Mouse (Mus musculus) liver, embryonic 14.5 days (tissue): ENCODE data around the gene Muc3a. TPM values are rescaled to one million over a fixed set of nuclear protein-coding genes. Genes with fewer than 3 reads are reported as not detected.

Experiments used
- ATAC-seq: fragments of 200-750 bp; cut with Nextera tagmentation; 2 replicates; pipeline ENCODE4 v1.8.0; 2017; ENCODE audit warnings: moderate number of reproducible peaks, mild to moderate bottlenecking, moderate library complexity; ENCODE audit not compliant: insufficient read depth
- DNase-seq, 3 experiments: peaks; one replicate each; pipeline ENCODE4 v3.0.0-alpha.2; 2012 to 2013; ENCODE audit warnings: low read depth in 3 of 3, low spot score in 3 of 3
- H3K27ac ChIP-seq: fragments of 300-500 bp; sonication (generic); 2 replicates; pipeline ENCODE4 v1.5.1; 2014; ENCODE audit warnings: moderate library complexity, mild to moderate bottlenecking, control low read depth, inconsistent platforms
- H3K27me3 ChIP-seq: fragments of 300-500 bp; sonication (generic); 2 replicates; pipeline ENCODE4 v1.6.1; 2014; ENCODE audit warnings: mild to moderate bottlenecking, low read length, moderate library complexity; ENCODE audit not compliant: control insufficient read depth, insufficient read depth
- H3K36me3 ChIP-seq: fragments of 300-500 bp; sonication (generic); replicated peaks from 2 replicates; pipeline ENCODE4 v1.6.1; 2014; ENCODE audit warnings: low read depth; ENCODE audit not compliant: control insufficient read depth, insufficient read depth
- H3K4me1 ChIP-seq, 2 experiments: fragments of 200-500 bp in 1 of 2; fragments of 300-500 bp in 1 of 2; sonication (generic) in 1 of 2; replicated peaks; 2 replicates each; pipeline ENCODE4 v1.6.1; 2012 to 2014; ENCODE audit warnings: antibody characterized with exemption in 1 of 2, inconsistent platforms in 1 of 2, low read length in 1 of 2; ENCODE audit not compliant: control insufficient read depth in 2 of 2, insufficient read depth in 2 of 2
- H3K4me2 ChIP-seq: fragments of 300-500 bp; sonication (generic); 2 replicates; pipeline ENCODE4 v1.6.1; 2014; ENCODE audit warnings: low read depth, mild to moderate bottlenecking, control low read depth, moderate library complexity
- H3K4me3 ChIP-seq, 2 experiments: fragments of 200-500 bp in 1 of 2; fragments of 300-500 bp in 1 of 2; sonication (generic) in 1 of 2; 2 replicates each; pipeline ENCODE4 v1.5.1; 2012 to 2014; ENCODE audit warnings: low read depth in 2 of 2, low read length in 2 of 2, mild to moderate bottlenecking in 2 of 2, control low read depth in 1 of 2, inconsistent platforms in 1 of 2, moderate library complexity in 1 of 2; ENCODE audit not compliant: insufficient read depth in 1 of 2
- H3K9ac ChIP-seq: fragments of 300-500 bp; sonication (generic); replicated peaks from 2 replicates; pipeline ENCODE4 v1.6.1; 2014; ENCODE audit warnings: mild to moderate bottlenecking, control low read depth, moderate library complexity
- H3K9me3 ChIP-seq: fragments of 300-500 bp; sonication (generic); 2 replicates; pipeline ENCODE4 v1.6.1; 2016; ENCODE audit warnings: low read length, mixed read lengths; ENCODE audit not compliant: control insufficient read depth
- CTCF ChIP-seq: IDR thresholded peaks from 2 replicates; pipeline ENCODE4 v1.5.1; 2016; ENCODE audit warnings: antibody characterized with exemption, low read depth, control low read depth
- EP300 ChIP-seq: IDR thresholded peaks from 2 replicates; pipeline ENCODE4 v1.6.1; 2016; ENCODE audit warnings: antibody characterized with exemption, low read depth
- WGBS: fragments of 180-500 bp; shearing (Covaris S2); extraction: QIAGEN DNeasy Blood & Tissue Kit; methylation state at CpG from one replicate; pipeline ENCODE4 v1.1.7; 2014; ENCODE audit not compliant: insufficient replicate concordance; 5-methylcytosine and 5-hydroxymethylcytosine counted together
- polyA plus RNA-seq, 2 experiments: library from polyadenylated mRNA; depleted of rRNA in 1 of 2; stranded (reverse) in 1 of 2; unstranded in 1 of 2; fragments of >200 nt; fragmentation: Nextera tagmentation in 1 of 2; extraction: Ambion mirVana in 1 of 2; gene quantifications; 2 replicates each; pipeline versions ENCODE4 v1.2.1 to v1.2.3; 2012 to 2014

Gene Muc3a
- polyA plus RNA-seq (2012; rRNA removed) (0.06 TPM in 2 replicates), polyA plus RNA-seq (2014; fragmentation: Nextera tagmentation; extraction: Ambion mirVana) (not detected in 2 replicates)

DNA sequence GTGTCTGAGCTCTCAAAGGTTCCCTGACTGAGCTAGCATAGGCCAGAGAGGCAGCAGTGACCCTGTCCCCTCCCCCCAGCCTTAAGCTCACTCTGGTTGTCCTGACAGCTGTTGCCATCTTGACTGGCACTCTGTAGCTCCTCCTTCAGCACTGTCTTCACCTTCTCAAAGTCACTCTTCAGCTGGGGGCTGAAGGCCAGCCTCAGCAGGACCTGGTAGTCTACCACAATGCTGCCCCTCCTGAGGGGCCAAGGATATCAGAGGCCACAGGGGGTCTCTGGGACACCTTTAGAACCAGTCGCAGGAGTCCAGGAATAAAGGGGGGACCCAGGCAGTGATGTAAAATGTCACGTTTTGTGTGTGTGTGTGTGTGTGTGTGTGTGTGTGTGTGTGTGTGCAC, at the start of gene Muc3a:
TSS of gene Muc3a (minus strand) at position 101 of the 400 bp plus-strand sequence.
- no peak for DNase-seq
- 47% methylated on average over 2 of the region's 2 CpGs for WGBS
- Histone ChIP-seq H3K27ac (no peak within 1 kb of the TSS), H3K4me2 (no peak within 1 kb of the TSS), H3K27me3 (no peaks in the 10 kb centered on the region), H3K9me3 (no peaks in the 10 kb centered on the region), H3K9ac (no peak within 1 kb of the TSS), H3K36me3 (no peaks in the 10 kb centered on the region), H3K4me3 (no peak within 1 kb of the TSS), H3K4me1 (no peaks in the 10 kb centered on the region)
- TF ChIP-seq EP300 (no peak), CTCF (no peak)
- ATAC-seq, result no peak

GRCm38 (mm10) chr5:137211114-137211829, 917 bp downstream of the Muc3a start:
- Histone ChIP-seq H3K36me3 (no peaks in the 10 kb centered on the region), H3K27me3 (no peaks in the 10 kb centered on the region), H3K9me3 (no peaks in the 10 kb centered on the region), H3K4me3 (no peak overlapping the region), H3K4me1 (no peaks in the 10 kb centered on the region), H3K9ac (no peak overlapping the region), H3K4me2 (no peak overlapping the region), H3K27ac (no peak overlapping the region)
- ATAC-seq (no peak), DNase-seq (no peak)
- 13% methylated on average over 17 of the region's 17 CpGs for WGBS
- TF ChIP-seq EP300 (no peak), CTCF (no peak)

- no peak for DNase-seq
- Histone ChIP-seq H3K4me1 (no peaks in the 10 kb centered on the region), H3K36me3 (no peaks in the 10 kb centered on the region), H3K4me2 (no peak overlapping the region), H3K4me3 (no peak overlapping the region), H3K9ac (no peak overlapping the region), H3K27me3 (no peaks in the 10 kb centered on the region), H3K27ac (no peak overlapping the region), H3K9me3 (no peaks in the 10 kb centered on the region)
- no peak for ATAC-seq
- WGBS, result 52% methylated on average over 8 of the region's 8 CpGs
- TF ChIP-seq EP300, result no peak
- no peak for TF ChIP-seq CTCF
Observed at GRCm38 (mm10) chr5:137210689-137211088, 1.5 kb downstream of the Muc3a start.

DNA sequence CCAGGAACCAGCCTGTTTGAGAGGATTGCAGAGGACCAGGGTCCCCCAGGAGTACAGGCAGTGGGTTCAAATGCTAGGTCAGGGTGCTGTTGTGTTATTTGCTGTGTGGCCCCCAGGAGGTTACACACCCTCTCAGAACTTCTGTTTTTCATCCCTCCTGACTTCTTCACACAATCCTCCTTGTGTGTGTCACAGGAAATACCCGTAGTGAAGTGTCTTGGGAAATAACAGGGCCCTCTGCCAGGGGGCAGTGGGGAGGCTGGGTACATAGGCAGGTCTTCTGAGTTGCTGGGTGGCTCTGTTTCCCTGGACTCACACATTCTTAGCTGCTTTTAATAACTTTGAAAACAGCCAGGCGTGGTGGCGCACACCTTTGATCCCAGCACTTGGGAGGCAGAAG, 6.9 kb downstream of the Muc3a start:
- Histone ChIP-seq H3K4me1 (no peaks in the 10 kb centered on the region), H3K9me3 (no peaks in the 10 kb centered on the region), H3K9ac (no peak overlapping the region), H3K36me3 (no peaks in the 10 kb centered on the region), H3K27ac (no peak overlapping the region), H3K27me3 (no peaks in the 10 kb centered on the region), H3K4me2 (no peak overlapping the region), H3K4me3 (no peak overlapping the region)
- ATAC-seq (no peak), DNase-seq (no peak)
- no peak for TF ChIP-seq EP300
- 55% methylated on average over 3 of the region's 3 CpGs for WGBS

DNA sequence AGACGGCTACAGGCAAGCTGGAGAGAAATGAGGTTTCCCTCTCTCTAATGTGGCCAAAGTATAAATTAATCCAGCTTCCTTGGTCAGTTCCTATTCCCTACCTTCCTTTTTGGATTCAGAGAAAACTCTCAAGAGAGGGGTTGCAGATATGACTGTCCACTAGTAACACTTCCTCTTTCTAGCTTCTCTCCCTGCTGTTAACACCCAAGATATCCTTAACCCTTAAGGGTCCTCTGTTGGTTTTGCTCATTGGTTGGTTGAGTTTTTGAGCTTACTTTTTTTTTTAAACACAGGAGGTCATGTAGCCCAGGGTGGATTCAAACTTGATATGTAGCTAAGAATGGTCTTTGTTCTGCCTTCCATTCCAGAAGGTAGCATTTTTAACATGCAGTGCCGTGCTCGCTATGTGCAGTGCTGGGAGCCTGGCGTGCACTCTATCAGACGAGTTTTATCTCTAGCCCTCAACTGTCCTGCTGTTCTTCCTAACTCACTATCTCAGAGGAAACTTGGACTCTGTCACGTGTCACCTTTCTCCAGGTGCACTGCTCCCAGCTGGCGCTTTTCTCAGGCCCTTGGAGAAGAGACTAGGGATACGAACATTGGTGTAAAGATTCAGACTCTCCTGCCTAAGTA, 17.6 kb downstream of the Muc3a start:
- Histone ChIP-seq H3K27me3 (no peaks in the 10 kb centered on the region; the same call in 1 of the 2 replicates), H3K9me3 (no peaks in the 10 kb centered on the region), H3K9ac (no peak overlapping the region), H3K4me1 (0 out of 4 replicates have a peak, but pooled peaks cover 0 to 2% of the 10 kb centered on the region in 2 experiments), H3K27ac (no peak overlapping the region), H3K4me2 (no peak overlapping the region), H3K36me3 (no peaks in the 10 kb centered on the region), H3K4me3 (no peak overlapping the region)
- TF ChIP-seq CTCF, result no peak
- no peak for TF ChIP-seq EP300
- DNase-seq (no peak), ATAC-seq (no peak)
- 15% methylated on average over 8 of the region's 8 CpGs for WGBS
